Mouse (Mus musculus): ENCODE results near the gene Slc22a26.
"Not testable (repeated sequence)": the region's sequence is repeated elsewhere in the genome, so short reads cannot be mapped to it uniquely, and the experiment has no call there.

Gene Slc22a26

GRCm38 (mm10) chr19:7802571-7802970 is at the start of gene Slc22a26:
Gene Slc22a26, minus strand, starts transcription at chr19:7802667.
- no peak for DNase-seq (ENCODE audit: low read depth in 1 of 2, low spot score in 2 of 2)

DNA sequence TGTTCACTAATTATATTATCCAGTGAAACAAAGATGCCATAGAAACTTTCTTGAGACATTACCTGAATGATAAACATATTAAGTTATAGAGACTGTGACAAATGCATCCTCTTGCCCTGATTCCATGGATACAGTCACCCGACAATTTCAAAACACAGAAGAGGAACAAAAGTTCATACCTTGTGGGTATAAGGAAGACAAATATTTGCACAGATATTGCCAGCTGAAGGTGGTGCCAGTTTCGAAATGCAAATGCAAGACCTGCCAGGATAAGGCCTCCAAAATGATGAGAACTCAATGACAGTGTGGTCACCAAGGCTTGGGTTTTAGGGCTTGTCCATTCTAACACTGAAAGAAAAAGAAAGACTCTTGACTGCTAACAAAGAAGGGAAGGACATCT is 27.4 kb upstream of the Slc22a26 start:
- DNase-seq (ENCODE audit: low read depth in 1 of 2, low spot score in 2 of 2), result no peak

- no peak for DNase-seq (ENCODE audit: low read depth in 1 of 2, low spot score in 2 of 2)
Measured at GRCm38 (mm10) chr19:7790571-7790970, 11.9 kb downstream of the Slc22a26 start.

- DNase-seq (ENCODE audit: low read depth in 1 of 2, low spot score in 2 of 2), result no peak
Measured at GRCm38 (mm10) chr19:7775306-7775705, 27.2 kb downstream of the Slc22a26 start.

GRCm38 (mm10) chr19:7766124-7766523 is 36.3 kb downstream of the Slc22a26 start:
- DNase-seq (ENCODE audit: low read depth in 1 of 2, low spot score in 2 of 2), result no peak

GRCm38 (mm10) chr19:7765599-7765998 is 36.9 kb downstream of the Slc22a26 start:
- DNase-seq (ENCODE audit: low read depth in 1 of 2, low spot score in 2 of 2), result no peak

DNA sequence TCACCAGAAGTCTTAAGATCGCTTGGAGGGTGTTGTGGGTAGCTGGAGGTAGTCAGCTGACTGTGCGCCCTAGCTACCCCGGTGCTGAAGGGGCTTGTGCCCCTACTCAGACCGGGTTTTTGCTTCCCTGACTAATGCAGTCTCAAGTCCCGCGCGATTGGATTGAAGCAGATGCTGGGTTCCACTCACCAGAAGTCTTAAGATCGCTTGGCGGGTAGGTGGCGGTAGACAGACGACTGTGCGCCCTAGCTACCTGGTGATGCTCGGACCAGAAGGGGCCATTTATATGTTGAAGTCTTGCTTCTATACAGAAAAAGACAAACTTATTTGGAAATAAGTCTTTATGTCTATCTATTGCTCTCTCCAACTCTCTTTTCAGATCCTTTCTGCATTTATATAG is 49.1 kb downstream of the Slc22a26 start:
- not testable (repeated sequence) for DNase-seq (ENCODE audit: low read depth in 1 of 2, low spot score in 2 of 2)
